24 mouse cellular contexts compared by ENCODE assay signal in the genomic region with DNA sequence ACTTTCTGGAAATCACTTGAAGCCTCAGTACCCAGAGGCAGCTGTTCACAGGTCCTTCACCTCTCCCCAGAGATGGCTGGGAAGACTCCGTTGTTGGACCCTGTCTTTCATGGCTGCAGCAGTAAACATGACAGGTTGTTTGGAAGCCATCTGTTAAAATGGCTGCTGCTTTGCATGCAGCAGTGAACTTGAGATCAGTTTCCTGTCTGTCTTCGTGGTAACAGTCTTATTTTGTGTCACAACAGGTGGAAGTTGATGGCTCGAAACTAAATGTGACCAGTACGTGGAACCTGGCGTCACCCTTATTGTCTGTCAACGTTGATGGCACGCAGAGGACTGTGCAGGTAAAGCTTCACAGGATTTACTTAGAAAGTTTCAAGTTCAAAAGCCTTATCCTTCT.
A peak's percentile ranks its signal among the peaks of the same experiment; 100 is the strongest.
DNase-seq lines count a peak whose midpoint lies in the region; ATAC-seq lines count a peak whose summit lies in the region.
"Had no signal": no experiment of that assay in that cellular context is flagged by ENCODE, and none has a peak within 500 bp of the region (broad histone marks: within the 10 kb centered on the region; RNA-seq: fewer than 3 reads in every experiment).

No protein-coding gene starts in this region.

- H3K4me1 ChIP-seq in midbrain, embryonic 14.5 days (ENCODE audit: control insufficient read depth, insufficient read depth, low read length) = no peaks in the 10 kb centered on the region
- peaks cover 4% of the 10 kb centered on the region for H3K4me1 ChIP-seq in midbrain, embryonic 10.5 days
- H3K4me1 ChIP-seq: embryonic facial prominence, embryonic 13.5 days had no signal

- no peak for ATAC-seq in midbrain, embryonic 14.5 days (ENCODE audit: low FRiP score, low TSS enrichment)
- ATAC-seq: activated CD4-positive, CD25-positive, alpha-beta regulatory T cell, adult 4 months; forebrain, postnatal 0 days; intestine, postnatal 0 days had no signal

- no peak overlapping the region for H3K4me3 ChIP-seq in midbrain, embryonic 14.5 days (replicated peaks; ENCODE audit: low read depth, low read length)
- H3K4me3 ChIP-seq in midbrain, embryonic 10.5 days = no peak overlapping the region
- H3K4me3 ChIP-seq: embryonic facial prominence, embryonic 13.5 days; erythroblast, embryonic 14.5 days; forebrain, embryonic 12.5 days; gastrocnemius, adult 2 months had no signal

- no peaks in the 10 kb centered on the region for H3K9me3 ChIP-seq in midbrain, embryonic 14.5 days (ENCODE audit: control insufficient read depth, low read length)
- no peaks in the 10 kb centered on the region for H3K9me3 ChIP-seq in midbrain, embryonic 10.5 days (replicated peaks)
- H3K9me3 ChIP-seq: embryonic facial prominence, embryonic 13.5 days; forebrain, embryonic 12.5 days had no signal

- H3K36me3 ChIP-seq in midbrain, embryonic 14.5 days (ENCODE audit: control insufficient read depth, insufficient read depth, low read length) = no peaks in the 10 kb centered on the region
- H3K36me3 ChIP-seq in midbrain, embryonic 10.5 days = no peaks in the 10 kb centered on the region
- H3K36me3 ChIP-seq: embryonic facial prominence, embryonic 13.5 days; forebrain, embryonic 12.5 days had no signal

- peak; percentile 8 for DNase-seq in midbrain, embryonic 14.5 days
- DNase-seq in midbrain, embryonic 10.5 days (ENCODE audit: low spot score) = no peak
- peak; percentile 8 to 12 for DNase-seq in B cell, adult 2 months
- peak; percentile 5 for DNase-seq in ZHBTc4 (ENCODE audit: low read depth, low spot score)
- no peak for DNase-seq in adrenal gland, postnatal 14 days
- no peak for DNase-seq in ovary, postnatal 36 days (ENCODE audit: low spot score)
- DNase-seq: adrenal gland, adult 8-10 months; adrenal gland, postnatal 36 days; cerebellum, adult 11 months; cerebellum, adult 2 months; cerebellum, adult 9-11 months; cerebellum, postnatal 25 days; forebrain, postnatal 0 days; gastrocnemius, adult 2 months; gastrocnemius, postnatal 14 days; heart, adult 11 months; heart, postnatal 36 days had no signal

- WGBS in midbrain, embryonic 14.5 days = 79% methylated on average over 7 of the region's 7 CpGs
- WGBS in midbrain, embryonic 10.5 days = 91% methylated on average over 7 of the region's 7 CpGs

- H3K9ac ChIP-seq in midbrain, embryonic 14.5 days (replicated peaks; ENCODE audit: low read length) = no peak overlapping the region
- H3K9ac ChIP-seq: embryonic facial prominence, embryonic 13.5 days; forebrain, embryonic 12.5 days; forebrain, postnatal 0 days; hindbrain, embryonic 14.5 days had no signal

- H3K27me3 ChIP-seq in midbrain, embryonic 14.5 days (ENCODE audit: control insufficient read depth, insufficient read depth, low read length) = no peaks in the 10 kb centered on the region
- no peaks in the 10 kb centered on the region for H3K27me3 ChIP-seq in midbrain, embryonic 10.5 days (ENCODE audit: low read depth, poor library complexity, severe bottlenecking)
- H3K27me3 ChIP-seq: embryonic facial prominence, embryonic 13.5 days; forebrain, embryonic 12.5 days had no signal

- no peak overlapping the region for H3K27ac ChIP-seq in midbrain, embryonic 14.5 days (replicated peaks; ENCODE audit: low read depth, low read length)
- no peak overlapping the region for H3K27ac ChIP-seq in midbrain, embryonic 10.5 days (replicated peaks)
- H3K27ac ChIP-seq: embryonic facial prominence, embryonic 13.5 days; forebrain, embryonic 12.5 days; gastrocnemius, adult 2 months; hindbrain, embryonic 14.5 days had no signal

- H3K4me2 ChIP-seq in midbrain, embryonic 14.5 days (ENCODE audit: low read length) = no peak overlapping the region
- H3K4me2 ChIP-seq: embryonic facial prominence, embryonic 13.5 days; forebrain, embryonic 12.5 days; heart, embryonic 11.5 days; hindbrain, embryonic 14.5 days had no signal

Comparison
In these comparisons a context has a peak if more than half of its experiments do, and no peak if none do; other contexts are left out.
1. DNase-seq: peak in midbrain, embryonic 14.5 days (single experiment), B cell, adult 2 months (2 of 2) and ZHBTc4 (single experiment); none in midbrain, embryonic 10.5 days (single experiment), adrenal gland, postnatal 14 days (single experiment) and ovary, postnatal 36 days (single experiment).